Mouse (Mus musculus): ENCODE results near the gene Btbd35f16. TPM values are rescaled to one million over a fixed set of nuclear protein-coding genes. Genes with fewer than 3 reads are reported as not detected.
"Not testable (repeated sequence)": the region's sequence is repeated elsewhere in the genome, so short reads cannot be mapped to it uniquely, and the experiment has no call there.

Gene Btbd35f16
- total RNA-seq (2021): not detected
- long read RNA-seq, experiment 1: 0 reads
- long read RNA-seq, experiment 2: 0 reads

DNA sequence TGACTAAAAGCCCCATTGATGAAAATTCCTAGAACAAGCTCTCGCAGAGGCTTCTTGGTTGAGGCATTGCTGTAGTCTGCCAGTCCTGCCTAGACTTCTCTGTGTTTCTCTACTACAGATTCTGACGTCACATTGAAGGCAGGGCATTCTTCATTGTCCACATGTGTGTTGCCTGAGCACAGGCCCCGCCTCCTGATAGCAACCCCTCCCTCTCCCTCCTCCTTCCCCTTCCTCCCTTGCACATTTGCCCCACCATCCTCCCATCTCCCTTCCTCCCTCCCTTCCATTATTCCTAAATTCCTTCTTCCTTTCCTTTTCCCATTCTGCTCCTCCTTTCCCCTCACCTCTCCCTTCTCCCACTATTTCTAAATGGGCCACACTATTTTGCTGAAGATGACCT lies at the start of gene Btbd35f16:
Btbd35f16 (minus strand) TSS at position 101 of the 400 bp plus-strand sequence.
- DNase-seq (ENCODE audit: low spot score in 2 of 2): not testable (repeated sequence)

Other genes starting within 250 kb of the Btbd35f16 start
- not detected for gene Btbd35f10, start 204.1 kb downstream of the Btbd35f16 start, total RNA-seq (2021)
- gene Btbd35f3, start 80.7 kb upstream of the Btbd35f16 start, total RNA-seq (2021): not detected
- gene Btbd35f28, start 239.6 kb upstream of the Btbd35f16 start, total RNA-seq (2021): not detected